Mouse (Mus musculus): ENCODE results near the gene Gm1673. TPM values are rescaled to one million over a fixed set of nuclear protein-coding genes. Genes with fewer than 3 reads are reported as not detected.

Gm1673 gene
- polyA plus RNA-seq, 1 experiment from 2014 or later: 61.1 TPM

- no peaks in the 10 kb centered on the region for H3K27me3 ChIP-seq (ENCODE audit: insufficient read depth, low read length)
Observed at GRCm38 (mm10) chr5:33974736-33975135, 8.5 kb upstream of the Gm1673 start.

GRCm38 (mm10) chr5:33976267-33976666, 7.0 kb upstream of the Gm1673 start:
- WGBS: 35% methylated on average over 3 of the region's 3 CpGs
- Histone ChIP-seq H3K27ac (ENCODE audit: low read depth) (no peak overlapping the region), H3K4me3 (ENCODE audit: low read depth, low read length) (no peak overlapping the region), H3K27me3 (ENCODE audit: insufficient read depth, low read length) (no peaks in the 10 kb centered on the region), H3K9ac (no peak overlapping the region), H3K4me2 (no peak overlapping the region), H3K36me3 (ENCODE audit: insufficient read depth) (no peaks in the 10 kb centered on the region), H3K4me1 (ENCODE audit: insufficient read depth) (no peaks in the 10 kb centered on the region), H3K9me3 (ENCODE audit: low read depth, low read length) (no peaks in the 10 kb centered on the region)
- no peak for TF ChIP-seq CTCF (IDR thresholded peaks at IDR 0.05; ENCODE audit: low read depth)
- ATAC-seq (ENCODE audit: insufficient read depth): no peak
- no peak for DNase-seq

More at GRCm38 (mm10) chr5:33974736-33975135, 8.5 kb upstream of the Gm1673 start:
- ATAC-seq (ENCODE audit: insufficient read depth) (no peak), DNase-seq (no peak)
- no peak overlapping the region for H3K27ac ChIP-seq (ENCODE audit: low read depth)
- no peaks in the 10 kb centered on the region for H3K36me3 ChIP-seq (ENCODE audit: insufficient read depth)
- no peak overlapping the region for H3K4me3 ChIP-seq (ENCODE audit: low read depth, low read length)
- H3K9me3 ChIP-seq (ENCODE audit: low read depth, low read length): no peaks in the 10 kb centered on the region
- H3K9ac ChIP-seq: no peak overlapping the region
- no peak for TF ChIP-seq CTCF (IDR thresholded peaks at IDR 0.05; ENCODE audit: low read depth)
- no peak overlapping the region for H3K4me2 ChIP-seq
- H3K4me1 ChIP-seq (ENCODE audit: insufficient read depth): no peaks in the 10 kb centered on the region
- 41% methylated on average over 2 of the region's 2 CpGs for WGBS

GRCm38 (mm10) chr5:33982731-33983259, 438 bp upstream of the Gm1673 start:
- Histone ChIP-seq H3K27me3 (ENCODE audit: insufficient read depth, low read length) (no peaks in the 10 kb centered on the region), H3K36me3 (ENCODE audit: insufficient read depth) (no peaks in the 10 kb centered on the region), H3K9ac (peak overlapping the region; percentile 72), H3K27ac (ENCODE audit: low read depth) (no peak overlapping the region; the same call in 1 of the 2 replicates), H3K9me3 (ENCODE audit: low read depth, low read length) (no peaks in the 10 kb centered on the region), H3K4me2 (peak overlapping the region; percentile 96), H3K4me1 (ENCODE audit: insufficient read depth) (peaks cover 6% of the 10 kb centered on the region; the same call in 1 of the 2 replicates), H3K4me3 (ENCODE audit: low read depth, low read length) (peak overlapping the region; percentile 85)
- DNase-seq (peak; percentile 19), ATAC-seq (ENCODE audit: insufficient read depth) (peak; percentile 53)
- 4% methylated on average over 26 of the region's 26 CpGs for WGBS
- no peak for TF ChIP-seq CTCF (IDR thresholded peaks at IDR 0.05; ENCODE audit: low read depth)

- DNase-seq (peak; percentile 42), ATAC-seq (ENCODE audit: insufficient read depth) (0 out of 2 replicates have a peak, but pooled peaks have one; percentile 19)
- Histone ChIP-seq H3K9me3 (ENCODE audit: low read depth, low read length) (no peaks in the 10 kb centered on the region), H3K9ac (no peak overlapping the region), H3K4me1 (ENCODE audit: insufficient read depth) (no peaks in the 10 kb centered on the region), H3K27me3 (ENCODE audit: insufficient read depth, low read length) (peaks cover 53% of the 10 kb centered on the region), H3K36me3 (ENCODE audit: insufficient read depth) (no peaks in the 10 kb centered on the region), H3K4me3 (ENCODE audit: low read depth, low read length) (peak overlapping the region; percentile 61), H3K27ac (ENCODE audit: low read depth) (no peak overlapping the region), H3K4me2 (peak overlapping the region; percentile 98)
- 36% methylated on average over 28 of the region's 28 CpGs for WGBS
- peak; percentile 60 for TF ChIP-seq CTCF (IDR thresholded peaks at IDR 0.05; ENCODE audit: low read depth)
Observed at GRCm38 (mm10) chr5:33994671-33995625, 11.7 kb downstream of the Gm1673 start.

GRCm38 (mm10) chr5:33995843-33996693, 12.8 kb downstream of the Gm1673 start, which contains the start of gene Nat8l:
Gene Nat8l (plus strand): TSS chr5:33995984.
- peak within 1 kb of the TSS; percentile 98 for H3K4me2 ChIP-seq
- H3K9me3 ChIP-seq (ENCODE audit: low read depth, low read length): no peaks in the 10 kb centered on the region
- H3K9ac ChIP-seq: peak within 1 kb of the TSS; percentile 54
- ATAC-seq (ENCODE audit: insufficient read depth) (peak; percentile 78), DNase-seq (peak; percentile 78)
- no peaks in the 10 kb centered on the region for H3K4me1 ChIP-seq (ENCODE audit: insufficient read depth)
- TF ChIP-seq CTCF (IDR thresholded peaks at IDR 0.05; ENCODE audit: low read depth): no peak
- no peak within 1 kb of the TSS for H3K27ac ChIP-seq (ENCODE audit: low read depth)
- peaks cover 53% of the 10 kb centered on the region for H3K27me3 ChIP-seq (ENCODE audit: insufficient read depth, low read length)
- H3K36me3 ChIP-seq (ENCODE audit: insufficient read depth): no peaks in the 10 kb centered on the region
- under 1% methylated on average over 89 of the region's 90 CpGs for WGBS
- H3K4me3 ChIP-seq (ENCODE audit: low read depth, low read length): peak within 1 kb of the TSS; percentile 61

GRCm38 (mm10) chr5:33996694-33997045, 13.4 kb downstream of the Gm1673 start:
- DNase-seq: no peak
- Histone ChIP-seq H3K4me3 (ENCODE audit: low read depth, low read length) (peak overlapping the region; percentile 61), H3K4me2 (peak overlapping the region; percentile 98), H3K27me3 (ENCODE audit: insufficient read depth, low read length) (peaks cover 53% of the 10 kb centered on the region), H3K4me1 (ENCODE audit: insufficient read depth) (no peaks in the 10 kb centered on the region), H3K9me3 (ENCODE audit: low read depth, low read length) (no peaks in the 10 kb centered on the region), H3K9ac (peak overlapping the region; percentile 54), H3K36me3 (ENCODE audit: insufficient read depth) (no peaks in the 10 kb centered on the region), H3K27ac (ENCODE audit: low read depth) (no peak overlapping the region)
- peak; percentile 33 for ATAC-seq (ENCODE audit: insufficient read depth)
- under 1% methylated on average over 48 of the region's 55 CpGs for WGBS
- no peak for TF ChIP-seq CTCF (IDR thresholded peaks at IDR 0.05; ENCODE audit: low read depth)

Data from lung, embryonic 14.5 days (tissue).